Mouse (Mus musculus) Muller cell, postnatal 12 days (primary cell): ENCODE measurements around the gene Tsga13.
A peak's percentile ranks its signal among the peaks of the same experiment; 100 is the strongest.

Experiments used
- DNase-seq: peaks from one replicate; pipeline ENCODE4 v3.0.0-alpha.2; 2015; ENCODE audit errors: inconsistent ontology term

Gene Tsga13

DNA sequence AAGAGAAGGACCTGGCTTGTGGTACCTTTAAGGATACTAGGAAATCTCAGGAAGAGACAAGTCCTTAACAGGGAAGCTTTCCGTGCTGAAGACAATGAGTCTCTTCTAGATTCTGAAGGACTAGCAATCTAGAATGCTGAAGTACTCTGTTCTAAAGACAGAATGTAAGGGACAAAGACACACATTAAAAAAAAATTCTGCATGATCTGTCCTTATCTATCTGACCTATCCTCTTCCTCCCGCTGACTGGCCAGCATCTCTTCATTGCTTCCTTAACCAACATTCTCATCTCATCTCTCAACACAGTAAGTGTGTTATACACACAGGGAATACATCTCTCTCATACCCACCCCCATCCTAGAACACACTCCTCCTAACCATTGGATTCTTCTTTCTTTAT lies at the start of gene Tsga13:
TSS of gene Tsga13 (minus strand) at position 101 of the 400 bp plus-strand sequence.
- DNase-seq: no peak

DNA sequence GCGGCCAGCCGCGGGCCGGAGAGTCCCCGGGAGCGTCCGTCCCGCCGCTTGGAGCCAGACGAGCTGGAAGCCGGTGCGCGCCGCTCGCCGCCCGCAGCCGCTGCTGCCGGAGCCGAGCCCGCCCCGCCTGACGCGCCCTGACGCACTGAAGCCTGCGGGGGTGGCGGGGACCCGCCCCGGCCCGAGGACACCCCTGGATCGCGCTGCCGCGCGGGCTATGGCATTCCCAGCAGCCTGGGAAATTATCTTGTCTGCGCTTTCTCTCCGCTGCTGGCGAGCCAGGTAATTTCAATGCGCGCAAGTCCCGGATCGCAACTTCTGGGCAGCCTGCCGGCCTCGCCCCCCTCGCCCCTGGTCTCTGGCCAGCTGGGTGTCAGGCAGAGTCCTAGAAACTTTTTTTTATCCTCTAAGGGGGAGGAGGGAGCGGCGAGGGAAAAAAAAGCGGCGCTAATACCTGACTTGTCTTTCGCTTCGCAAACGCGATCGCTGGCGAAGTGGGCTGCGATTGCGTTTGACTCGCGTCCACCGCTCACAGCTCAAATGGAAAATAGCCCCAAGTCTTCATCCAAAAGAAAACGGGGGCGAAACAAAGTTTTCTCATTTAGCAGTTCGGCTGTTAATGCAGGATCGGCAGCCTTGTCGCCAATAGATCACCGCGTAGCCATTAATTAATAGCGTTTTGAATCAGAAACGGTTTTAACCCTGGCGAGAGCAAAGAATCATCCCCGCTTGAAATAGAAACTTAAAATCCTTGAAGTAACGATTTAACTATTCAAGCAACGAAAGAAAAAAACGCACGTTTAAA lies 43.6 kb upstream of the Tsga13 start, which contains the start of gene Klf14:
TSS of gene Klf14 (minus strand) at position 343 of the 805 bp plus-strand sequence.
- DNase-seq: peak; percentile 48

DNA sequence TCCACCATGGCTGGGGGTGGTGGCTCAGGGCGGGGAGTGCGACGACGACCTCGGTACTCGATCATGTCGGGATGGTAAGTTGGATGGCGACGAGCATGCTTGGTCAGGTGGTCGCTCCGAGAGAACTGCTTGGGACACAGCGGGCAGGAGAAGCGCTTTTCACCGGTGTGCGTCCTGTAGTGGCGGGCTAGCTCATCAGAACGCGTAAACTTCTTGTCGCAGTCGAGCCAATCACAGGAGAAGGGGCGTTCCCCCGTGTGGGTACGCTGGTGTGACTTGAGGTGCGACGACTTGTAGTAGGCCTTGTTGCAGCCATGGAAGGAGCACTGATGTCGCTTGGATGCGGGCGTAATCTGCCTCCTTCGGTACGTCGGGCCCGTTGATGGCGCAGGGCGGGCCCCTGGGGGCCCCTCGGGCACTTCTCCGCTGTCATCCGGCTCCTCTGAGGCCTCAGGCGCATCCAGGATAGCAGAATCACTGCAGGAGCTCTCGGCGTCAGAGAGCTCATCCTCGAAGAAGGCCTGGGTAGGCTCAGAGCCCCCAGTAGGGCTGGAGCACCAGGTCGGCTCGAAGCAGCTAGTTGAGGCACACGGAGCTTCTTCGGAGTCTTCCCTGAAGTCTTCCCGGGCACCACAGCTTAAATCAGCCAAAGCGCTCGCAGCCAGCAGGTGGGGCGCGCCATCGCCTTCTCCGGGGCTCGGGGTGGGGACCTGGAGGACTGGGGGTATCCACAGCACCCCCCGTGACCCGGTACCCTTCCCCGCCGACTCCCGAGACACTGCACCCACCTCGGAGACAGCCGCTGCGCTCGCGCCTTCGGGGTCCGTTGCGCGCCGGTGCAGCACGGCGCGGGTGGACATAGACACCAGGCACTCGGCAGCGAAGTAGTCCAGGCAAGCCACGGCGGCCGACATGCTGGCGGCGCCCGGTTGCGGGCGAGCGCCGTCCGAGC lies 42.7 kb upstream of the Tsga13 start:
- DNase-seq: no peak

DNA sequence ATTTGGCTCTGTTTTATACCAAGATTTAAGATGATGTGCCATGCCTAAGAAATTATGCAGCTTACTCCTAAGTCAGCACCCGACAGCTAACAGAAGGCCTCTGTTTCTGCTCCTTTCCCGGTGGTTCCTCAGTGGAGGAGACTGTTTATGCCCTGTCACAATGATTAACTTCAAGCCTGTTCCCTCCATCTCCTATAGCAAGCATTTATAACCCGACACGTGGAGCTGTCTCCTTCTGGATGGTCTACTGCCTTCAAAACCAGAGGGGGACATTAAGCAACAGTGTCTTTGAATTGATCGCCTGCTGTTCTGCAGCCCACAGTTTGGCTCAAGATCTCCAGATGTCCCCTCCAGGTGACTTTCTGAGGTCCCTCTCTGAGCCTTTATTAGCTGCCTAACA lies 23.9 kb upstream of the Tsga13 start:
- DNase-seq: no peak

DNA sequence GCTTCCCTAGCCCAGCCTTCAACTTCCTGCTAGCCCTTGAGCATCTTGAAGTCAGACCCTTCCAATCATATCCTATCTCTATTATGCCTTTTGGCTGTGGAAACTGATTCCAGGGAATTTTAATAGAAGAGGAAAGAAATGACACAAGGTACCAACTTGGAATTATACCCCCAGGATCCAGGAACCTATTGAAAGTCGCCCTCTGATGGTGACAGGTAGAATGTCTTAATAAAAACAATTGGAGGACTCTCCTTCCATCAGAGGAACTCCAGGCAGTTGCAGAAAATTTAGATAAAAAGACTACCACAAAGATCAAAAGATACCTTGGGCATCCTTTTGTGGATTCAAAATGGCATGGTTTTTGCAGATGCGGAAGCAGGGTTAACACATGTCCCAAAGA lies 7.4 kb upstream of the Tsga13 start:
- no peak for DNase-seq

DNA sequence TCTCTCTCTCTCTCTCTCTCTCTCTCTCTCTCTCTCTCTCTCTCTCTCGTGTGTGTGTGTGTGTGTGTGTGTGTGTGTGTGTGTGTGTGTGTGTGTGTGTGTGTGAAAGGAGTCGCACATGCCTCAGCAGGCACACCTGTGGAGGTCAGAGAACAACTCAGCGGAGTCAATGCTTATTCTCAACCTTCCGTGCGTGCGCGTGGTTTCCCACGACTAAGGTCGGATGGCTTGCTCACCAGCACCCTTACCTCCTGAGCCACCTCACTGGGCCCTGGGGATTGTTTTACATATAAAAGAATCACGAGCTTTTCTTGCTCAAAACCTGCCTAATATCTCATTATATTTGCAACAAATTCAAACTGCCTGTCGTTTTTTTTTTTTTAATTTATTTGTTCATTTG lies 6.5 kb upstream of the Tsga13 start:
- no peak for DNase-seq

DNA sequence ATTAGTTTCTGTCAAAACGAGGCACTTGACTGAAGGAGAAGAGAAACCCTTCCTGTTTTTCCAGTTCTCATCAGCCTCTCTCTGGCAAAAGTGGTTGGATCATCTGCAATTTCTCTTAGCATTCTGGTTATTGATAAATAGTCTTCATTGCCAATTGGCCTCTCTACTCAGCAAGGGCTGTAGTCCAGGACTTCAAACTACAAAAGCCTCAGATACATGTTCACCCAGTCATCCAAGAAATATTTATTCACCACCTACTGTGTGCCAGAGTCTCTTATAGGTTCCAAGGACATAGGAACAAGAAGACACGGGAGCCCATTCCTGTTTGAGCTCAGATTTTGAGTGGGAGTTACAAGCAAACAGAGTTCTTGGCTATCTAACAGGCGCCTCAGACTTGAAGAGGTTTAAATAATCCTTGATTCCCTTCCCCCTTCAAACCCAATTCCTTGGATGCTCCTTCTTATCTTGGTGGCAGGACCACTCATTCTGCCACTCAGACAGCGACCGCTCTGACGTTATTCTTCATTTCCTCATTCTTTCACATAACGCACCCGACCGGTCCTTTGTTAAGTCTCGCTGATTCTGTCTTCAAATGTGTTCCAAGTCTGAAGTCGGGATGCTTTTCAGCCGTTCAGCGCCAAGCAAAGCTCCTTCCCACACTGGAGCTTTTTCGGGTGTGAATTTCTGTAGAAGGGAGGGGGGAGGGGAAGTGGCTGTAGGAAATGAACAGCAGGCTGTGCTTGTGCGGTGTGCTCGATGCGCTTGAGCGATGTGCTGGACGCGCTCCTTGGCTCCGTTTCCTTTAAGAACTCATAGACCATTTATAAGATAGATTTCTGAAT lies 5.7 kb upstream of the Tsga13 start:
- peak; percentile 35 for DNase-seq

DNA sequence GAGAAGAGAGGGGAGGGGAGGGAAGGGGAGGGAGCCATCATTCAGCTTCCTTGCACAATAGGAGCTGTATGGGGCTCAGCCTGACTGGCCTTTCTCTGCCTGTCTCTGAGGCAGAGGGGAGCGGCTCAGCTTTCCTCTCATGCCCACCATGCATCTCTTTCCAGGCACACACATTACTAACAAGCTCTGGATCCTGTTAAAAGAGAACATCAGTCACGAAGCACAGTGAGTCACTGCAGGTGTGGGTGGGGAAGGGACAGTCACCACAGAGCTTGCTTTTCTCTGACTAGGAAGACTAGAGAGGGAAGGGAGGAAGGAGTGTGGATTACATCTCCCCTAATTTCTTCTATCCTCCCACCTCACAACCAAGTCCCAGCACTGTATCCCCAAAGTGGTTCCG lies 7.4 kb downstream of the Tsga13 start:
- DNase-seq: no peak

DNA sequence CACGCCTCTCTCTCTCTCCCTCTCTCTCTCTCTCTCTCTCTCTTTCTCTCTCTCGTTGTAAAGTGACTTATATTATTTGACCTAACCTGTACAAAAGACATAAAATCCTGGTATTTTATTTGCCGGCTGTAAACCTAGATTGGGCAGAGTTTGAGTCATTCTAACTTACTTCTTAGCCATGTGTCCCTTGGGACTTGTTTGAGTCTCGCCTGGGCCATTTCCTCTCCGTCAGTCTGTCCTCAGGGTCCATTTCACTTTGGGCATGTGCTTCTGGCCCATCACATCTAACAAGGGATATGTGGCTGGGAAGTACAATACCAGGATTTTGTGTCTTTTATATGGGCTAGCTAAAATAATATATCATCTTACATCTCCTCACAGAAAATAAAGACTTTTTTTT lies 10.5 kb downstream of the Tsga13 start:
- no peak for DNase-seq

DNA sequence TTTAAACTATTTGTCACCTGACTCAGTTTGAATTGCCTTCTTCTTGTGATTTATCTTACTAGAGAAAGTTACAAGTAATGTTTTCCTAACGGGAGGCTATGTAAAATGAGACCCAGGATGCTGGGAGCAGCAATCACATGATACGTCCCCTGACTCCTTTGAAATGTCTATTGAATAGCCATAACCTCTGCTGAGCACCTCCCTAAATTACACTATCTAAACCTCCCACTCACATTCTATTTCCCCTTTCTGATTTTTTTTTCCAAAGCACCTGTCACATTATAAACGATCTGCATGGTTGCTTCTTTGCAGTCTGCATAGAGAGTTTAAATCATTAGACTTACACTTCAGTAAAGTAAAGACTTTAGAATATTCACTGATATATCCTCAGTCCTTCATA lies 11.3 kb downstream of the Tsga13 start:
- no peak for DNase-seq

DNA sequence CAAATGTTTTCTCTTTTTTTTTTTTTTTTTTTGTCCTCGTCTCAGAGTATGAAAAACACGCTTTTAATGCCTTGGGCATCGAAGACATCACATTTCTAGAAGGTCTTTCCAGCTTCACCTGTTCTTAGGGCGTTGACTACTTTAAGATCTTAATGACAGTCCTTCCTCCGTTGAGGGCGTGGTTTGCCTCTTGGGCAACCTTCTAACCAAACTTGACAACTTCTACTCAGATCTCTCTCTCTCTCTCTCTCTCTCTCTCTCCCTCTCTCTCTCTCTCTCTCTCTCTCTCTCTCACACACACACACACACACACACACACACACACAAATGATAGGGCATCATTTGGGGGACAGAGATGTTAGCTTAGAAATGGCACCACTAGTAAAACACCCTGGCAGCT lies 17.9 kb downstream of the Tsga13 start:
- DNase-seq: no peak

DNA sequence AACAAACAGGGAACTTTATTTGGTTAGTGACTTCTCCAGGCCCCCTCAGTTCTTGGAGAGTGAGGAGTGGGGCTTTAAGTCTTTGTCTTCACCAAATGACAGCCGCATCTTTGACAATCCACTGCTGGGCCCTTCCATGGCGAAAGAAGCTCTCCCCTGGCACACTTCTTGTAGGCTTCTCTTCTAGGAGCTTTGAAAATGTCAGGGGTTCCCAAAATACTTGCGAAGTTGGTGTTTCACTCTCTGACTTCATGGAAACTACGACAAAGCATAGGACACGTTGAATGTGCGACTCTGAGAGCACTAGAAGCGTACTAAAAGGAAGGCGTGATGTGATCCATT lies 18.4 kb downstream of the Tsga13 start:
- no peak for DNase-seq

DNA sequence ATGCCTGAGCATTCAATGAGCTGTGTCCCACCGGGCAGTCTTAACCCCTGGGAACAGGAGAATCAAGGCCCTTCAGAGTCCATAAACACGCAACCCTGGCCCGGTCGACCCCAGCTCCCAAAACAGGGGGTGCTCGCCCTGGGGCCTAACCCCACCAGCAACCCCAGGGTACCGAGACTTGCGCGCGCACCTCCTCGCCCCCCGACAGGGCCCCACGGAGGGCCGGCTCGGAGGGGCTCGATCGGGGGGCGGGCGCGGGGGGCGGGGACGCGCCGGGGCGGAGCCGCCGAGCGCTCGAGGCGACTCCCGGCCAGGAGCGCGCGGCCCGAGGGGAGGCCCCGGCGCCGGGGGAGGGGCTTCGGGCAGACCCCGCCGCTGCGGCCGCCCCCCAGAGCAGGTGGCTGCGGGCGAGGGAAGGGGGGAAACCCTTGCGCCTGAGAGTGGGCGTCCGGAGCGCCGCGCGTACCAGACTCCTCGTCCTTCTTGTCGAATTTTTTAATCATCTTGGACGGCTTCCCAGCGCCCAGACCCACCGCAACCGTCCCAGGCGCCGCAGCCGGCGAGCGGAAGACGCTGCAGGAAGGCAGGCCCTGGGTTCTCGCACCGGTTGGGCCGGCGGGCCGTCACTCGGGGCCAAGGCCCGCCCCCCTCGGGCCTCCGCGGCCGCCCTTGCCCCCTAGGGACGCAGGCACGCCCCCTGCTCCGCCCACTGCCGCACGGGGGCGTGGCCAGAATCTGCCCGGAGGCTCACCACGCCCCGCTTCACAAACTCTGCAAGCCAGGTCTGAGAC lies 19.0 kb downstream of the Tsga13 start, which contains the start of gene Copg2:
TSS of gene Copg2 (minus strand) at position 600 of the 791 bp plus-strand sequence.
- DNase-seq: peak; percentile 98

DNA sequence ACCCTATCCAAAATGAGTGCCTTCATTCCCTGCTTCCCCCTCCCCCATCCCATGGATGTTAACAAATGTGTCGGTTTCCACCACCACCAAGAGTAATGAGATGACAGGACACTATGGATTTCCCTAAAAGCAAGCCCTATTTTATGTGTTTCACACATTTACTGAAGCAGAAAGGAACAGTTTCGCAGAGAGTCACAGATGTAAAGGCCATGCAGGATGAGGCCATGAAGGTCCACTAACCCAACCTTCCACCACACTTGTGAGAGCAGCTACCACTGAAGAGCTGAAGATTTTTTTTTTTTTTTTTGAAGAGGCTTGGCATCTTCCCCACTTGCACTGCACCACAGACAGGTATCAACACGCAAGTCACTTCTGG lies 19.6 kb downstream of the Tsga13 start:
- DNase-seq: peak; percentile 12

DNA sequence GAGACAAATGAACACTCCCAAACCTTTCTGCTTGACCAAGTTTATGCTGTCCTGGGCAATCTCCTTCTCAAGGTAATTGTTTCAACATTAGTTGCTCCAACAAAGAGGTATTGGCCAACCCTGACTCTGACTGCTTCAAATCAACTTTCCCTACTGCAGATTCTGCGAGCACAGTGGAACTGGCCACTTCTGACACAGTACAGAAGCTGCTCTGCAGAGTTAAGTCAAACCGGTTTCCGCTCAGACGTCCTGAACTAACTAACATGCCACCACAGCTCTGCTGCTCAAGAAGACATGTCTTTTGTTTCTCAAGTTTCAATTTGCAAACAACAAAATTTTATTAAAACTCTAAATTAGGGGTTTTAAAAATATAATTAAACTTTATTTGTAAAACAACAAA lies 22.3 kb downstream of the Tsga13 start:
- no peak for DNase-seq

DNA sequence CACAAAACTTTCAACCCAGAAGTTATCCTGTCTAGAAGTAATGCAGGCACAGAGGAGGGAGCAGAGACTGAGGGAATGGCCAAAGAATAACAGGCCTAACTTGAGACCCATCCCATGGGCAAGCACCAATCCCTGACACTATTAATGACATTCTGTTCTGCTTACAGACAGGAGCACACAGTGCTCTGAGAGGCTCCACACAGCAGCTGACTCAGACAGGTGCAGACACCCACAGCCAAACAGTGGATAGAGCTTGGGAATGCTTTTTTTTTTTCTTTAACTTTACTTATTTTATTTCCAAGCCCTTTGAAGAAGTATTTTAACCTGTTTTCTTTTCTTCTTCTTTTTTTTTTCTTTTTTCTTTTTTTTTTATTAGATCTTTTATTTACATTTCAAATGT lies 23.6 kb downstream of the Tsga13 start:
- DNase-seq: no peak

DNA sequence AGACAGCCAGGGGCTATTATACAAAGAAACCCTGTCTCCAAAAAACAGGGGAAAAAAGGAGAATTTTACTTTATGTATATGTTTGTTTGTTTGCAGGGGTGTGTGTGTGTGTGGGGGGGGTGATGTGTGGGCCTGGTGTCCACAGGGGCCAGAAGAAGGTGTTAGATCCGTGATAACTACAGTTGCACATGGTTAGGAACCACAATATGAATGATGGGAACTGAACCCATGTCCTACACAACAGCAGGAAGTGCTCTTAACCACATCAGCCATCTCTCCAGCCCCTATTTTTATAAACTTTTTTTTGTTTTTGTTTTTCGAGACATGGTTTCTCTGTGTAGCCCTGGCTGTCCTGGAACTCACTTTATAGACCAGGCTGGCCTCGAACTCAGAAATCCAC lies 30.5 kb downstream of the Tsga13 start:
- no peak for DNase-seq

DNA sequence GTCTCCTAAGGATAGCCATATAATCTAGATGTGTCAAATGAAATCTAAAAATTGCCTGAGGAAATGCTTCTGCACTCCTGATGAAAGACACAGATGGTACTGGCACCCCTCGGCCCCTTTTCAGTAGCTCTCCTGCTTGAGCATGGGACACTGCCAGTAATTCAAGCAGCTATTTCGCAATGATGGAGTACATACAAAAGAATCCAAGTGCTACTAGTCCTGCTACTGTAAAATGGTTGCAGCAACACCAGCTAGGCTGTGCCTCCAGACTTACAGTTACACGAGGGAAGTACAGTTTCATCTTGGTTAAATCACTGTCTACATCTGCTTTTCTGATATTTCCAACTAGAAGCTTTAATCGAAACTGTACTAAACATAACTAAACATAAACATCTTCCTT lies 31.9 kb downstream of the Tsga13 start:
- DNase-seq: peak; percentile 54

DNA sequence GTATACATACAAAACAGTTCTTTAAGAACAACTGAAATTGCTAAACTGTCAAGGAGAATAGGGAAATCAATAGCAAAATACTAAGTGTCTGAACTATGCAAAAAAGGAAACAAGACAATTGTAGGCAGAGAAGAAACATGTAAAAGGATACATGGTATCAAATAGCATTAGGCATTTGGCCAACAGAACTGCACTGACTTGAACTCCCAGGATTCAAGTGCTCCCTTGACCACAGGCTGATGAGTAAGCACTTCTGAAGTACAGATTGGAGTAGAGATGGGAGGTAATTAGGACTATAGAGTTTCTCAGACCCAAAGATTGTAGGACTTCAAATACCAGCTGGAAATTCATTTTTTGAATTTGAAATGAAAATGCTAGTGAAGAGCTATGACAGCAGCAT lies 38.7 kb downstream of the Tsga13 start:
- DNase-seq: no peak

DNA sequence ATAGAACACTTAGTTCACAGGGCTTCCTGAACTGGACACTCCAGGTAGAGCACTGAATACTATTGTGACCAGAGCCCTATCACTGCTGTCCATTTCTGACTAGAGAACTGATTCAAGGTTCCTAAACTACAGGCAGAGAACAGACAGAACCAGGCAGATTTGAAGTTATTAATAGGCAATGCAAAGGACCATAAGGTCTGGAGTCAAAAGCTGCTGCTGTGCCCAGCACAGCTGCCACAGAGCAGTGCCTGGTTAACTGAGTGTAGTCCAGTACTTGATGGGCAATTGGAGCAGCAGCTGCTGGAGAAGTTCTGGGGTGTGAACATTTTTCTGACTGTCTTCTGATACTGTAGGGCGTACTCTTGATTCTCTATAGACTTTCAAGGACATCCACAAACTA lies 48.9 kb downstream of the Tsga13 start:
- no peak for DNase-seq

DNA sequence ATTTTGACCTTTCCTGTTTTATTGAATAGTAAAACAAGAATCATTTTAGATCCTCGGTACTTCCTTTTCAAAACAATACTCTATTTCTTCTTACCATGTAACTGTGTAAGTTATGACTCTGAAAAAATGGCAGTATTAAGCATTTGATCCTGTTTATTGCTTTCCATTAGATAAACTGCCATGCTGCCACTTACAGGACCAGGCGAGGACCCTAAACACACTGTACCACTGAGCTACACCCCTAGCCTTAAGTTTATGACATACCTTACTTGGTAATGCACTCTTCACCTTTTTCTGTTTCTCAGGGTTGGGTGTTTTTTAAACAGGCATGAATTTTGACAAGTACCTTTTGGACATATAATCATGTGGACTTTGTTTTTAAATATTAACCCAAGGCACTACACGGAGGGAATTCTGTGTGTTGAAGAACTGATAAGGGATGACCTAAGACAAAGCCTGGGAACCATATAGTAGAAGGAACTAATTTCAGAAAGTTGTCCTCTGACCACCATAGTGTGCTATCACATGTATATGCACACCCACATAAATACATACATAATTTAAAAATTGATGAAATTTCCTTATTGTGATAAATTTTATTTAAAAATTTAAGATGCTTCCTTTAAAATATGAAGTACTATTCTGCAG lies 50.2 kb downstream of the Tsga13 start:
- DNase-seq: no peak
